Comparison of ENCODE assay signal across 27 mouse cellular contexts in the genomic region with DNA sequence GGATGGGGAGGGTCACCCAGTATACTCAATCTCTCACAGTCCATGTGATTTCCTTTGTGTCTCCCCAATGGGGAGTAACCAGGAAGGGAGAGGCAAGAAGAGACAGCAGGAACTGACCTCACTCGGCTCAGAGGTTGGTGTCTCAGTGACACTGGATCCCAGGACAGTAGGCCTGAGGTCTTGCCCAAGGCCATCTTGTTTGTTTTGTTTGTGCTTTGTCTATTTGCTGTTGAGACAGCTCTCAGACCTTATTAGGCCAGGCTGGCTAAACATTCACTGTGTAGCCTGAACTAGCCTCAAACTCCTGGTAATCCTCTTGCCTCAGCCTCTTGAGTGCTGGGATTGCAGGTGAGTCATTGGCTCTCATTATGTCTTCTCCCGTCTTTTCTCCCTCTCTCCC. TPM values are rescaled to one million over a fixed set of nuclear protein-coding genes. Genes with fewer than 3 reads are reported as not detected.
"Had no signal": no experiment of that assay in that cellular context is flagged by ENCODE, and none has a peak within 500 bp of the region (broad histone marks: within the 10 kb centered on the region; RNA-seq: fewer than 3 reads in every experiment).

No protein-coding gene starts in this region.

- H3K36me3 ChIP-seq: kidney, embryonic 15.5 days; limb, embryonic 12.5 days; limb, embryonic 15.5 days; liver, embryonic 15.5 days; midbrain, embryonic 10.5 days; midbrain, embryonic 13.5 days; neural tube, embryonic 13.5 days; stomach, embryonic 15.5 days had no signal

- ATAC-seq: midbrain, embryonic 13.5 days; midbrain, embryonic 16.5 days had no signal

- H3K4me3 ChIP-seq: kidney, embryonic 15.5 days; left cerebral cortex, adult 2 months; limb, embryonic 12.5 days; limb, embryonic 15.5 days; liver, embryonic 15.5 days; megakaryocyte, embryonic 14.5 days; midbrain, embryonic 10.5 days; midbrain, embryonic 13.5 days; myocyte; neural tube, embryonic 13.5 days; stomach, embryonic 15.5 days had no signal

- H3K9ac ChIP-seq: kidney, embryonic 15.5 days; limb, embryonic 15.5 days; liver, embryonic 15.5 days; midbrain, embryonic 13.5 days; neural tube, embryonic 13.5 days; stomach, embryonic 15.5 days had no signal

- H3K4me2 ChIP-seq: kidney, embryonic 15.5 days; limb, embryonic 12.5 days; limb, embryonic 15.5 days; liver, embryonic 15.5 days; midbrain, embryonic 13.5 days; neural tube, embryonic 13.5 days; stomach, embryonic 15.5 days had no signal

- H3K4me1 ChIP-seq: kidney, embryonic 15.5 days; liver, embryonic 15.5 days; midbrain, embryonic 10.5 days; midbrain, embryonic 13.5 days; neural tube, embryonic 13.5 days; stomach, embryonic 15.5 days had no signal

- DNase-seq: kidney, adult 11 months; kidney, adult 8-10 months; kidney, postnatal 10 days; kidney, postnatal 36 days; layer of hippocampus, postnatal 36 days; retina, postnatal 1 day; right cerebral cortex, postnatal 25 days; spleen, adult 18-20 months; thymus, postnatal 25 days had no signal

- H3K9me3 ChIP-seq: kidney, embryonic 15.5 days; limb, embryonic 12.5 days; limb, embryonic 15.5 days; liver, embryonic 15.5 days; megakaryocyte, embryonic 14.5 days; midbrain, embryonic 10.5 days; midbrain, embryonic 13.5 days; neural tube, embryonic 13.5 days; stomach, embryonic 15.5 days had no signal

- H3K27ac ChIP-seq: kidney, embryonic 15.5 days; left cerebral cortex, adult 2 months; limb, embryonic 15.5 days; liver, embryonic 15.5 days; midbrain, embryonic 10.5 days; midbrain, embryonic 13.5 days; neural tube, embryonic 13.5 days; stomach, embryonic 15.5 days had no signal

RNA-seq across cellular contexts. Expression of a gene that starts 11.0 kb away (rescaled TPM):
- total RNA-seq: layer of hippocampus, adult 8-10 months; layer of hippocampus, postnatal 10 days; layer of hippocampus, postnatal 36 days; left cerebral cortex, adult 2 months; left cerebral cortex, postnatal 10 days; left cerebral cortex, postnatal 36 days; monocyte, adult 5-6 weeks; neutrophil, adult 5-6 weeks had no signal
- polyA plus RNA-seq: midbrain, embryonic 13.5 days; midbrain, embryonic 16.5 days; myocyte had no signal
